Mouse (Mus musculus): Measurements from ENCODE around the gene Dnajc25.

- TF ChIP-seq CTCF (IDR thresholded peaks at IDR 0.05; ENCODE audit: low read depth) (no peak), EP300 (IDR thresholded peaks at IDR 0.05; ENCODE audit: low read depth) (no peak)
Measured at GRCm38 (mm10) chr4:59069276-59069675, 74.4 kb downstream of the Dnajc25 start.
